Mouse (Mus musculus) inflammation-experienced regulatory T-cells (primary cell): ENCODE results near the gene Btn1a1. TPM values are rescaled to one million over a fixed set of nuclear protein-coding genes. Genes with fewer than 3 reads are reported as not detected.

Source experiments
- polyA plus RNA-seq, 2 experiments: library from polyadenylated mRNA; unstranded; fragments of 100-300 nt; shearing (Covaris generic); gene quantifications; one replicate each; pipeline ENCODE4 v1.2.1; 2017

Btn1a1 gene
- 1 to 10 TPM in 1 of 2 experiments, under 1 TPM in 1; 0.16 to 2.6 TPM for polyA plus RNA-seq

GRCm38 (mm10) chr13:23465600-23466109 is at the start of gene Btn1a1:
Gene Btn1a1, minus strand, starts transcription at chr13:23465901.

GRCm38 (mm10) chr13:23488400-23489322 is 23.0 kb upstream of the Btn1a1 start, which contains the start of gene Btn2a2:
Gene Btn2a2, minus strand, starts transcription at chr13:23488857.

GRCm38 (mm10) chr13:23423286-23424051 is 42.2 kb downstream of the Btn1a1 start, which contains the start of gene Abt1:
Gene Abt1, minus strand, starts transcription at chr13:23423866.

Other genes with a start within 250 kb of the Btn1a1 start
- under 1 TPM in 1 of 2 experiments, not detected in 1; 0.51 TPM for gene Vmn1r222, start 230.0 kb downstream of the Btn1a1 start, polyA plus RNA-seq
- under 1 TPM; 0.02 to 0.07 TPM for gene Vmn1r223, start 218.8 kb downstream of the Btn1a1 start, polyA plus RNA-seq
- 10 to 100 TPM; 17.0 to 20.0 TPM for gene Zfp322a, start 96.7 kb downstream of the Btn1a1 start, polyA plus RNA-seq
- gene Abt1, start 42.0 kb downstream of the Btn1a1 start, polyA plus RNA-seq = 10 to 100 TPM in 1 of 2 experiments, 1 to 10 TPM in 1; 9.8 to 10.9 TPM
- under 1 TPM in 1 of 2 experiments, not detected in 1; 0.17 TPM for gene Btn2a2, start 23.0 kb upstream of the Btn1a1 start, polyA plus RNA-seq
- gene Hist1h4h, start 65.1 kb upstream of the Btn1a1 start, polyA plus RNA-seq = 10 to 100 TPM in 1 of 2 experiments, 1 to 10 TPM in 1; 7.1 to 14.6 TPM
- not detected for gene Hist1h2af, start 68.0 kb upstream of the Btn1a1 start, polyA plus RNA-seq
- gene Hist1h3g, start 69.5 kb upstream of the Btn1a1 start, polyA plus RNA-seq = not detected
- gene Hist1h2bh, start 77.5 kb upstream of the Btn1a1 start, polyA plus RNA-seq = 1 to 10 TPM in 1 of 2 experiments, under 1 TPM in 1; 0.52 to 5.2 TPM
- gene Hist1h3f, start 78.2 kb upstream of the Btn1a1 start, polyA plus RNA-seq = 1 to 10 TPM; 1.3 to 3.2 TPM
- gene Hist1h4f, start 85.7 kb upstream of the Btn1a1 start, polyA plus RNA-seq = 1 to 10 TPM in 1 of 2 experiments, not detected in 1; 1.4 TPM
- gene Hist1h1d, start 87.4 kb upstream of the Btn1a1 start, polyA plus RNA-seq = 1 to 10 TPM in 1 of 2 experiments, under 1 TPM in 1; 0.99 to 2.4 TPM
- gene Hist1h3e, start 96.5 kb upstream of the Btn1a1 start, polyA plus RNA-seq = 1 to 10 TPM; 3.2 to 8.8 TPM
- 1 to 10 TPM; 4.5 to 6.5 TPM for gene Hist1h2ae, start 105.3 kb upstream of the Btn1a1 start, polyA plus RNA-seq
- gene Hist1h2bg, start 105.5 kb upstream of the Btn1a1 start, polyA plus RNA-seq = 10 to 100 TPM in 1 of 2 experiments, 1 to 10 TPM in 1; 7.3 to 11.3 TPM
- gene Hist1h2bf, start 108.3 kb upstream of the Btn1a1 start, polyA plus RNA-seq = 1 to 10 TPM in 1 of 2 experiments, not detected in 1; 1.5 TPM
- gene Hist1h2ad, start 108.5 kb upstream of the Btn1a1 start, polyA plus RNA-seq = under 1 TPM in 1 of 2 experiments, not detected in 1; 0.35 TPM
- gene Hist1h3d, start 109.9 kb upstream of the Btn1a1 start, polyA plus RNA-seq = under 1 TPM in 1 of 2 experiments, not detected in 1; 0.23 TPM
- gene Hist1h4d, start 115.7 kb upstream of the Btn1a1 start, polyA plus RNA-seq = 10 to 100 TPM; 12.4 to 29.7 TPM
- gene Hist1h2be, start 155.2 kb upstream of the Btn1a1 start, polyA plus RNA-seq = 1 to 10 TPM; 2.7 to 2.9 TPM
- gene Hist1h1e, start 156.7 kb upstream of the Btn1a1 start, polyA plus RNA-seq = 10 to 100 TPM; 13.4 to 19.2 TPM
- gene Hist1h2ac, start 218.0 kb upstream of the Btn1a1 start, polyA plus RNA-seq = 1 to 10 TPM; 2.2 to 4.6 TPM
- gene Hist1h2bc, start 218.3 kb upstream of the Btn1a1 start, polyA plus RNA-seq = 1 to 10 TPM; 6.3 to 8.3 TPM
- gene Hist1h1t, start 229.9 kb upstream of the Btn1a1 start, polyA plus RNA-seq = under 1 TPM in 1 of 2 experiments, not detected in 1; 0.53 TPM
- 10 to 100 TPM in 1 of 2 experiments, 1 to 10 TPM in 1; 4.3 to 11.5 TPM for gene Hist1h4c, start 232.6 kb upstream of the Btn1a1 start, polyA plus RNA-seq
- under 1 TPM; 0.75 to 0.92 TPM for gene Hfe, start 245.0 kb upstream of the Btn1a1 start, polyA plus RNA-seq